Mouse (Mus musculus) heart, embryonic 16.5 days (tissue): ENCODE measurements around the gene Matn3. TPM values are rescaled to one million over a fixed set of nuclear protein-coding genes. Genes with fewer than 3 reads are reported as not detected.

Experiments used
- ATAC-seq: fragments of 200-750 bp; cut with Nextera tagmentation; replicated peaks from 2 replicates; pipeline ENCODE4 v1.8.0; 2017; ENCODE audit warnings: moderate number of reproducible peaks; ENCODE audit not compliant: insufficient read depth, low FRiP score; ENCODE audit errors: extremely low read depth
- H3K27ac ChIP-seq: fragments of 300-500 bp; sonication (generic); 2 replicates; pipeline ENCODE4 v1.5.1; 2014; ENCODE audit warnings: mild to moderate bottlenecking, low read length, control low read depth, moderate library complexity
- H3K27me3 ChIP-seq: fragments of 300-500 bp; sonication (generic); 2 replicates; pipeline ENCODE4 v1.6.1; 2014; ENCODE audit warnings: low read length, mixed read lengths; ENCODE audit not compliant: control insufficient read depth, insufficient read depth
- H3K36me3 ChIP-seq: fragments of 300-500 bp; sonication (generic); 2 replicates; pipeline ENCODE4 v1.6.1; 2014; ENCODE audit not compliant: control insufficient read depth, insufficient read depth
- H3K4me1 ChIP-seq: fragments of 300-500 bp; sonication (generic); 2 replicates; pipeline ENCODE4 v1.6.1; 2014; ENCODE audit warnings: low read length, mixed read lengths; ENCODE audit not compliant: control insufficient read depth, insufficient read depth
- H3K4me2 ChIP-seq: fragments of 300-500 bp; sonication (generic); 2 replicates; pipeline ENCODE4 v1.6.1; 2014; ENCODE audit warnings: low read depth, mild to moderate bottlenecking, control low read depth, low read length
- H3K4me3 ChIP-seq: fragments of 300-500 bp; sonication (generic); 2 replicates; pipeline ENCODE4 v1.5.1; 2014; ENCODE audit warnings: mild to moderate bottlenecking, control low read depth, low read length
- H3K9ac ChIP-seq: fragments of 300-500 bp; sonication (generic); 2 replicates; pipeline ENCODE4 v1.6.1; 2014; ENCODE audit warnings: low read length, control low read depth
- H3K9me3 ChIP-seq: fragments of 300-500 bp; sonication (generic); replicated peaks from 2 replicates; pipeline ENCODE4 v1.6.1; 2016; ENCODE audit warnings: low read length; ENCODE audit not compliant: control insufficient read depth
- WGBS: fragments of 180-500 bp; shearing (Covaris S2); extraction: QIAGEN DNeasy Blood & Tissue Kit; methylation state at CpG from one replicate; pipeline ENCODE4 v1.1.7; 2014; 5-methylcytosine and 5-hydroxymethylcytosine counted together
- polyA plus RNA-seq: library from polyadenylated mRNA; unstranded; fragments of >200 nt; fragmentation: Nextera tagmentation; extraction: Ambion mirVana; gene quantifications from 2 replicates; pipeline ENCODE4 v1.2.1, GENCODE M21; 2015

Gene Matn3
- polyA plus RNA-seq, 1 experiment from 2014 or later = 0.63 TPM

DNA sequence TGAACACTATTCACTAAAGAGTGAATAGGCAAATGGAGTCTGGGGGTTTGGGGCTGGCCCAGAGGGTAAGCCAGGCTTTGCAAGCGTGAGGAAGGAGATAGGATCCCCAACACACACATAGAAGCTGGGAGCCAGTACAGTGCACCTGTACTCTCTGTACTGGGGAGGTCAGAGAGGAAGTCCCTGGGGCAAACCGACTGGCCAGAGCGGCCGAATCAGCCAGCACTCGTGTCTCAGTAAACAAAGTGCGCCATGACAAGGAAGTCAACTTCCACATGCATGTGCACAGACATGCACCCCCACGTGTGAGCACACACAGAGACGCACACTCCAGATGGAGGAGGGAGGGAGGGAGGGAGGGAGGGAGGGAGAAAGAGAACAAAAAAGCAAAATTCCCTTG lies 45.5 kb downstream of the Matn3 start:
- Histone ChIP-seq H3K4me3 (no peak overlapping the region), H3K9ac (no peak overlapping the region), H3K27me3 (no peaks in the 10 kb centered on the region), H3K27ac (no peak overlapping the region), H3K36me3 (no peaks in the 10 kb centered on the region), H3K9me3 (no peaks in the 10 kb centered on the region), H3K4me2 (no peak overlapping the region), H3K4me1 (no peaks in the 10 kb centered on the region)
- 64% methylated on average over 8 of the region's 8 CpGs for WGBS
- ATAC-seq = no peak

- H3K36me3 ChIP-seq = no peaks in the 10 kb centered on the region
- no peak for ATAC-seq
- 91% methylated on average over 4 of the region's 4 CpGs for WGBS
- H3K9me3 ChIP-seq = no peaks in the 10 kb centered on the region
- H3K27ac ChIP-seq = no peak overlapping the region
- H3K4me2 ChIP-seq = no peak overlapping the region
- H3K4me3 ChIP-seq = no peak overlapping the region
- no peaks in the 10 kb centered on the region for H3K27me3 ChIP-seq
- no peak overlapping the region for H3K9ac ChIP-seq
- H3K4me1 ChIP-seq = no peaks in the 10 kb centered on the region
These were observed 50.6 kb downstream of the Matn3 start for GRCm38 (mm10) chr12:8998318-8998717.

GRCm38 (mm10) chr12:9002038-9002648 lies 54.4 kb downstream of the Matn3 start:
- no peaks in the 10 kb centered on the region for H3K9me3 ChIP-seq
- no peak overlapping the region for H3K4me3 ChIP-seq
- H3K36me3 ChIP-seq = no peaks in the 10 kb centered on the region; the same call in 1 of the 2 replicates
- H3K4me2 ChIP-seq = no peak overlapping the region
- H3K27ac ChIP-seq = no peak overlapping the region
- H3K4me1 ChIP-seq = no peaks in the 10 kb centered on the region
- WGBS = 12% methylated on average over 5 of the region's 5 CpGs
- no peaks in the 10 kb centered on the region for H3K27me3 ChIP-seq
- no peak for ATAC-seq
- H3K9ac ChIP-seq = no peak overlapping the region

GRCm38 (mm10) chr12:9007146-9007545 lies 59.4 kb downstream of the Matn3 start:
- H3K9me3 ChIP-seq = no peaks in the 10 kb centered on the region
- WGBS = 50% methylated on average over 4 of the region's 4 CpGs
- no peak overlapping the region for H3K9ac ChIP-seq
- H3K4me3 ChIP-seq = no peak overlapping the region
- H3K4me2 ChIP-seq = no peak overlapping the region
- no peak overlapping the region for H3K27ac ChIP-seq
- no peaks in the 10 kb centered on the region; the same call in 1 of the 2 replicates for H3K36me3 ChIP-seq
- no peak for ATAC-seq
- 0 out of 2 replicates have a peak, but pooled peaks cover 3% of the 10 kb centered on the region for H3K4me1 ChIP-seq
- H3K27me3 ChIP-seq = no peaks in the 10 kb centered on the region

- no peaks in the 10 kb centered on the region; the same call in 1 of the 2 replicates for H3K36me3 ChIP-seq
- no peak overlapping the region for H3K9ac ChIP-seq
- 0 out of 2 replicates have a peak, but pooled peaks cover 3% of the 10 kb centered on the region for H3K4me1 ChIP-seq
- H3K27me3 ChIP-seq = no peaks in the 10 kb centered on the region
- H3K27ac ChIP-seq = no peak overlapping the region
- ATAC-seq = no peak
- H3K4me3 ChIP-seq = no peak overlapping the region
- H3K4me2 ChIP-seq = no peak overlapping the region
- no peaks in the 10 kb centered on the region for H3K9me3 ChIP-seq
- 90% methylated on average over 6 of the region's 6 CpGs for WGBS
These were observed 60.1 kb downstream of the Matn3 start for GRCm38 (mm10) chr12:9007811-9008210.

- no peak overlapping the region for H3K4me2 ChIP-seq
- H3K4me1 ChIP-seq = 0 out of 2 replicates have a peak, but pooled peaks cover 3% of the 10 kb centered on the region
- no peaks in the 10 kb centered on the region; the same call in 1 of the 2 replicates for H3K36me3 ChIP-seq
- no peak overlapping the region for H3K4me3 ChIP-seq
- ATAC-seq = no peak
- H3K27ac ChIP-seq = no peak overlapping the region
- WGBS = 50% methylated on average over 4 of the region's 4 CpGs
- no peak overlapping the region for H3K9ac ChIP-seq
- no peaks in the 10 kb centered on the region for H3K27me3 ChIP-seq
- H3K9me3 ChIP-seq = no peaks in the 10 kb centered on the region
These were observed 62.6 kb downstream of the Matn3 start for GRCm38 (mm10) chr12:9010311-9010710.

GRCm38 (mm10) chr12:9016376-9016775 lies 68.6 kb downstream of the Matn3 start:
- Histone ChIP-seq H3K27me3 (no peaks in the 10 kb centered on the region), H3K9me3 (no peaks in the 10 kb centered on the region), H3K4me1 (no peaks in the 10 kb centered on the region), H3K36me3 (no peaks in the 10 kb centered on the region), H3K4me2 (no peak overlapping the region), H3K9ac (no peak overlapping the region), H3K27ac (no peak overlapping the region), H3K4me3 (no peak overlapping the region)
- ATAC-seq = no peak
- WGBS = 93% methylated on average over 9 of the region's 9 CpGs

- Histone ChIP-seq H3K27me3 (no peaks in the 10 kb centered on the region), H3K4me3 (no peak overlapping the region), H3K9me3 (no peaks in the 10 kb centered on the region), H3K9ac (no peak overlapping the region), H3K27ac (no peak overlapping the region), H3K4me2 (no peak overlapping the region), H3K36me3 (no peaks in the 10 kb centered on the region), H3K4me1 (no peaks in the 10 kb centered on the region)
- WGBS = 93% methylated on average over 8 of the region's 8 CpGs
- ATAC-seq = no peak
These were observed 72.7 kb downstream of the Matn3 start for GRCm38 (mm10) chr12:9020431-9020830.

- no peak overlapping the region for H3K4me2 ChIP-seq
- no peaks in the 10 kb centered on the region for H3K4me1 ChIP-seq
- H3K4me3 ChIP-seq = no peak overlapping the region
- H3K27me3 ChIP-seq = no peaks in the 10 kb centered on the region
- 58% methylated on average over 3 of the region's 3 CpGs for WGBS
- H3K27ac ChIP-seq = no peak overlapping the region
- no peaks in the 10 kb centered on the region for H3K36me3 ChIP-seq
- H3K9me3 ChIP-seq = no peaks in the 10 kb centered on the region
- H3K9ac ChIP-seq = no peak overlapping the region
- ATAC-seq = no peak
These were observed 73.3 kb downstream of the Matn3 start for GRCm38 (mm10) chr12:9020986-9021385.
